Mouse (Mus musculus) heart, adult 2 months (tissue): ENCODE results near the gene Gas8. TPM values are rescaled to one million over a fixed set of nuclear protein-coding genes. Genes with fewer than 3 reads are reported as not detected.
"Not testable (repeated sequence)": the region's sequence is repeated elsewhere in the genome, so short reads cannot be mapped to it uniquely, and the experiment has no call there.

Experiments
- DNase-seq, 2 experiments: peaks; one replicate each; pipeline ENCODE4 v3.0.0; 2021
- H3K27ac ChIP-seq: fragments of 200-600 bp; 2 replicates; pipeline ENCODE4 v1.8.1; 2022
- H3K27me3 ChIP-seq: fragments of 200-500 bp; 2 replicates; pipeline ENCODE4 v1.6.1; 2012; ENCODE audit warnings: mild to moderate bottlenecking, low read length, inconsistent platforms, mixed read lengths; ENCODE audit not compliant: control insufficient read depth, insufficient read depth
- H3K36me3 ChIP-seq: fragments of 200-500 bp; 2 replicates; pipeline ENCODE4 v1.6.1; 2012; ENCODE audit warnings: low read length, inconsistent platforms; ENCODE audit not compliant: control insufficient read depth, insufficient read depth
- H3K4me1 ChIP-seq: fragments of 200-500 bp; 2 replicates; pipeline ENCODE4 v1.6.1; 2011; ENCODE audit warnings: low read length; ENCODE audit not compliant: control insufficient read depth, insufficient read depth
- H3K4me3 ChIP-seq: fragments of 200-600 bp; 2 replicates; pipeline ENCODE4 v1.8.1; 2022
- H3K79me2 ChIP-seq: fragments of 200-500 bp; replicated peaks from 2 replicates; pipeline ENCODE4 v1.6.1; 2012; ENCODE audit warnings: mild to moderate bottlenecking, inconsistent platforms, low read length, moderate library complexity, mixed read lengths; ENCODE audit not compliant: control insufficient read depth, insufficient read depth
- H3K9ac ChIP-seq: fragments of 200-500 bp; 2 replicates; pipeline ENCODE4 v1.6.1; 2012; ENCODE audit warnings: low read depth, mild to moderate bottlenecking, control low read depth, inconsistent platforms, low read length, mixed read lengths
- CTCF ChIP-seq: fragments of 200-600 bp; IDR thresholded peaks from 2 replicates; pipeline ENCODE4 v1.8.1; 2022; ENCODE audit warnings: antibody characterized with exemption, mild to moderate bottlenecking, moderate library complexity
- EP300 ChIP-seq: fragments of 200-500 bp; IDR thresholded peaks from 2 replicates; pipeline ENCODE4 v1.6.1; 2011; ENCODE audit warnings: low read depth, low read length, control low read depth; ENCODE audit not compliant: insufficient read depth
- POLR2A ChIP-seq: fragments of 200-500 bp; IDR thresholded peaks from 2 replicates; pipeline ENCODE4 v1.6.1; 2011; ENCODE audit warnings: mild to moderate bottlenecking, low read depth, low read length, control low read depth; ENCODE audit not compliant: insufficient read depth
- WGBS: fragments of 180-500 bp; shearing (Covaris S2); methylation state at CpG from one replicate; pipeline ENCODE4 v1.1.7; 2018; 5-methylcytosine and 5-hydroxymethylcytosine counted together
- intact Hi-C: fragments of 180-260 bp; cut with DNase I; formaldehyde crosslinking; loops from one replicate; pipeline ENCODE4 v1.15.1; 2025
- polyA plus RNA-seq: library from polyadenylated mRNA; depleted of rRNA; stranded (reverse); fragments of >200 nt; gene quantifications from 2 replicates; pipeline ENCODE4 v1.2.3, GENCODE M21; 2012
- total RNA-seq, 2 experiments: library from RNA; stranded (reverse); gene quantifications; 2 replicates each; pipeline ENCODE4 v1.2.3; 2021

The Gas8 gene
- total and polyA plus RNA-seq, 3 experiments: 3.1 to 4.6 (median 3.6) TPM

DNA sequence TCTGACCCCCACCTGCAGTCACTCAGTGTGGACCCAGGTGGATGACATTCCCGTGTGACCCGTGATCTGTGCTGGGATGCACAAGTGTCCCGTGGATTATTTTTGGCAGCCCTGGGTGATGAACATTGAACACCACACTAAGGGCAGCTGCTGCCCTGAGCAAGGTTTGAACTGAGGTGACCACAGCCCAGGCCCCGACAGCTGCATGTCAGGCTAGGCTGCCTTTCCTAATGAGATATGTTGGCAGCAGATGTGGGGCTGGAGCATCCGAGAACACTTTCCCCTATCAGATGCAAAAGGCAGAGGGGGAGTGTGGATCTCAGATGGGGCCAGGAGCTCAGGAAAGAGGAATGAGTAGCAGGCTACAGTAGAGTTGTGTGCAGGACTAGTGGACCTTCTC, 7.8 kb upstream of the Gas8 start:
- TF ChIP-seq EP300: no peak
- TF ChIP-seq POLR2A: no peak
- TF ChIP-seq CTCF: no peak
- intact Hi-C loops: no loop called here
- DNase-seq: no peak
- Histone ChIP-seq H3K27me3 (peaks cover 8% of the 10 kb centered on the region), H3K27ac (no peak overlapping the region), H3K79me2 (no peaks in the 10 kb centered on the region), H3K4me3 (no peak overlapping the region), H3K9ac (no peak overlapping the region), H3K36me3 (no peaks in the 10 kb centered on the region), H3K4me1 (no peaks in the 10 kb centered on the region)
- 59% methylated on average over 5 of the region's 5 CpGs for WGBS

DNA sequence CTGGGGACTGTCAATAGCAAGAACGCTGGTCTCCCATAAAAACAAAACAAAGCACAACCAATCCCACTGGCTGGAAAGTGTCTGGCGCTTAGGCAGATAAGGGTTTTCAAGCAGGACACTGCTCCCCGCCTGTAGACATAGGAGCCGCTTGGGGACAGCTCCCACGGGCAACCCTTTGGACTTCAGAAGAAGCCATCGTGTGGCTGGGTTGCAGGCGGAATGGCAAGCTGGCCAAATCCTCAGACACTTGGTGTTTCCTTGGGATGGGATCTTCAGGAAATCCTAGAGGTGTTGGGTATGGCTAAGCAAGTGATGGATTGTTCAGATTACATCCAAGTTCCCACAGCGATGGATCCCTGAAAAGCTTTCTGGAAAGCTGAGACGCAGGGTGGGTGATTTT, 4.5 kb upstream of the Gas8 start:
- Histone ChIP-seq H3K36me3 (no peaks in the 10 kb centered on the region), H3K4me3 (no peak overlapping the region), H3K9ac (no peak overlapping the region), H3K27me3 (peaks cover 8% of the 10 kb centered on the region), H3K27ac (no peak overlapping the region), H3K4me1 (0 out of 2 replicates have a peak, but pooled peaks cover 1% of the 10 kb centered on the region), H3K79me2 (no peaks in the 10 kb centered on the region)
- intact Hi-C loops: no loop called here
- TF ChIP-seq CTCF (no peak), EP300 (no peak), POLR2A (no peak)
- WGBS: 2% methylated on average over 9 of the region's 9 CpGs
- DNase-seq: no peak

DNA sequence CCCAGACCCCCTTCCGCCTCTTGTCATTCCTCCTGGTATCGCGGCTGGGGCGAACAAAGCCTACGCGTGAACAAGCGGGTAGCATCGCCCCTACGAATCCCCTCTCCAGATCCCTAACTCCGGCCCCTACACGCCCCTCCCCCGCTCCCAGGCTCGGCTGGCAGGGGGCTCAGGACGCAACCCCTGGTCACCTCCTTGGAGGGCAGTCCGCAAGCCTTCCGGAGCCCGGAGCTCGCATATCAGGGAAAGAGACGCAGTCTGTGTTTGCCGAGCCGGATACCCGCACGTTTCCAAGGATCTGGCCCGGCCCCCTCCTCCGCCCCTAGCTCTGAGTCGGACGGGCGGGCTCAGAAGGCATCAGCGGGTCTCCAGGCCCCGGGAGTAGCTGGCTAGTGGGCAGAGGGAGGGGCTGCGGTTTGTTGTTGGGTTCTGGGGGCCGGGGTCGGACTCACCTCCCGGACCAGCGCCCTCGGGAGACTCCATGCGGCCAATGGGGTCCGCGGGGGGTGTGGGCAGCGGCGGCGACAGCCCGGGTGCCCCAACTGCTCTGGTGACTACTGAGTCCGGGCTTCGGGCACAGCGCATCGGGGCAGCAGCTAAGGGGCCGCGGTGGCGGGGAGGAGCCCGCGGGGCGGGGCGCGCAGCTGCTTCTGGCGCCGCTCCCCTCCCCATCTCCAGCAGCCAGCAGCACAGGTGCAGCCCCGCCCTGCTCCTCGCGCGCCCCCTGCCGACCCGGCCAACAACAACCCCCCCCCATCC, 3.7 kb upstream of the Gas8 start, which contains the start of gene Dbndd1:
TSS of gene Dbndd1 (minus strand) at position 683 of the 759 bp plus-strand sequence.
- intact Hi-C loops: no loop called here
- Histone ChIP-seq H3K27me3 (peaks cover 8% of the 10 kb centered on the region), H3K27ac (no peak within 1 kb of the TSS), H3K4me3 (peak within 1 kb of the TSS; percentile 59), H3K4me1 (peaks cover 4% of the 10 kb centered on the region), H3K36me3 (no peaks in the 10 kb centered on the region), H3K79me2 (no peaks in the 10 kb centered on the region), H3K9ac (peak within 1 kb of the TSS; percentile 36)
- 2% methylated on average over 51 of the region's 63 CpGs for WGBS
- no peak for TF ChIP-seq CTCF
- no peak for TF ChIP-seq POLR2A
- no peak for TF ChIP-seq EP300
- DNase-seq: peak; percentile 21 to 50

DNA sequence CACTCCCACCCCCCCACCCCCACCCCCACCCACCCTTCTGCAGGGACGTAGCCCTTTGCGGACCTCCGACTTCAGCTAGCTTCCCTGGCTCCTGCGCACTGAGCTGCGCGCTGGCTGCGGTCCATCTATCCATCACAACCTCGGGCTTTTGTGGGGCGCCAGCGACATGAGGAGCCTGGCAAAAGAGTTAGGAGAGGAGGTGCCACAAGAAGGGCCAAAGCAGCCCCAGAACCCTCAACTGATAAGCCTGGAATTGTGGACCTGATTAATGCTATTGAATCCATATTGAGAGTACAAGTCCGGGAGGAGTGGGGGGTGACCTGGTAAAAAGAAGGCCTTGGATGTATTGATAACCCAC, 3.1 kb upstream of the Gas8 start:
- no peak for TF ChIP-seq POLR2A
- no peak for TF ChIP-seq EP300
- TF ChIP-seq CTCF: no peak
- Histone ChIP-seq H3K4me3 (no peak overlapping the region), H3K36me3 (no peaks in the 10 kb centered on the region), H3K4me1 (peaks cover 4% of the 10 kb centered on the region), H3K27ac (no peak overlapping the region), H3K9ac (no peak overlapping the region), H3K79me2 (no peaks in the 10 kb centered on the region), H3K27me3 (peaks cover 8% of the 10 kb centered on the region)
- intact Hi-C loops: no loop called here
- no peak for DNase-seq
- 3% methylated on average over 11 of the region's 11 CpGs for WGBS

DNA sequence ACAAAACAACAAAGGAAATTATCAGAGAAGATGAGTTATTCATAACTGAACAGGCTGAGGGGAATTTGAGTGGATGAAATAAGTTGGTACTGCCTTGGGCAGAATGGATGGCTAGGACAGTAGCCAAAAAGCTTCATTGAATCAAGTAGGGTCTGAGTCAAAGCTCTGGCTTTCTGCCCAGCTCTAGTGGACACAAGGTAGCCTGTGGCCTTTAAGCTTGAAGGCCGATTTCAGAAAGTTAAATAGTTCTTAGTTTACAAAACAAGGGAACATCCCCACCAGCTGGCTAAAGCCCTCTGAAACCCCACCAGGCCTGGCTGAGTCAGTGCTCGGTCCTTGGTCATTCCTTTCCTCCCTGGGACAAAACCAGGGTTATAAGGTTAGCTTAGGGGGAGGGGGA, 2.0 kb upstream of the Gas8 start:
- no peak overlapping the region for H3K27ac ChIP-seq
- H3K27me3 ChIP-seq: peaks cover 8% of the 10 kb centered on the region
- DNase-seq: no peak
- H3K79me2 ChIP-seq: no peaks in the 10 kb centered on the region
- H3K4me3 ChIP-seq: no peak overlapping the region
- no peak overlapping the region for H3K9ac ChIP-seq
- H3K36me3 ChIP-seq: no peaks in the 10 kb centered on the region
- TF ChIP-seq EP300 (no peak), POLR2A (no peak), CTCF (no peak)
- intact Hi-C loops: no loop called here
- WGBS: 42% methylated on average over 2 of the region's 2 CpGs
- peaks cover 4% of the 10 kb centered on the region for H3K4me1 ChIP-seq

DNA sequence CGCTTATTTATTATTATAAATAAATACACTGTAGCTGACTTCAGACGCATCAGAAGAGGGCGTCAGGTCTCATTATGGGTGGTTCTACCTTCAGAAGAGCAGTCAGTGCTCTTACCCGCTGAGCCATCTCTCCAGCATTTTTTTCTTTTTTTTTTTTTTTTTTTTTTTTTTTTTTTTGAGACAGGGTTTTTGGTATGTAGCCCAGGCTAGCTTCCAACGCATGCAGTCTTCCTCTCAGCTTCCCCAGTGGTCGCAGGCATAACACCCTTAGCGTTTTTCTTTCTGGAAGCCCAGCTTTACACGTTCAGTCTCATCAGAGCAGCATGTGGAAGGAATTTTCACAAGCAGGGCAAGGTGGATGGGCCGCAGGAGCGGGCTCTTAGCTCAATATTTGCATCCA, 462 bp upstream of the Gas8 start:
- 39% methylated on average over 10 of the region's 10 CpGs for WGBS
- H3K27ac ChIP-seq: no peak overlapping the region
- no peak for TF ChIP-seq CTCF
- H3K79me2 ChIP-seq: no peaks in the 10 kb centered on the region
- peaks cover 8% of the 10 kb centered on the region for H3K27me3 ChIP-seq
- peak overlapping the region; percentile 92 for H3K4me3 ChIP-seq
- intact Hi-C loops: no loop called here
- H3K36me3 ChIP-seq: no peaks in the 10 kb centered on the region
- peaks cover 4% of the 10 kb centered on the region for H3K4me1 ChIP-seq
- no peak for DNase-seq
- H3K9ac ChIP-seq: no peak overlapping the region

DNA sequence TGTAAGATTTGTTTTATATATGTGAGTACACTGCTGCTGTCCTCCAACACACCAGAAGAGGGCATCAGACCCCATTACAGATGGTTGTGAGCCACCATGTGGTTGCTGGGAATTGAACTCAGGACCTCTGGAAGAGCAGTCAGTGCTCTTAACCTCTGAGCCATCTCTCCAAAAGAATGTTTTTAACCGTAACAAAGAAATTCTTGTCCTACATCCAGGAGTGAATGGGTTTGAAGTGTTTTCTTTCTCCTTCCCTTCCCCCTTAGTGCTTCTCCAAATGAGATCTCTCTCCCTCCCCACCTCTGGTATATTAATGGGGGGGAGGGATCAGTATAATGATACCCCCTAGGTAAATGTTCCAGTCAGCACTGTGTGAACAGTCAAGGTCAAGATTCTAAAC, 1.4 kb downstream of the Gas8 start:
- H3K27ac ChIP-seq, H3K79me2 ChIP-seq, H3K36me3 ChIP-seq, DNase-seq, H3K9ac ChIP-seq, H3K4me3 ChIP-seq, H3K27me3 ChIP-seq, H3K4me1 ChIP-seq, intact Hi-C loops: not testable (repeated sequence)
- WGBS: 86% methylated on average over 1 of the region's 1 CpGs
